Mouse (Mus musculus) lung, adult 2 months (tissue): ENCODE measurements around the gene Ptpre.

Experiments used
- CTCF ChIP-seq: fragments of 200-500 bp; IDR thresholded peaks from 2 replicates; pipeline ENCODE4 v1.5.1; 2011; ENCODE audit warnings: mild to moderate bottlenecking, low read length, control low read depth; ENCODE audit not compliant: insufficient read depth
- POLR2A ChIP-seq: fragments of 200-500 bp; IDR thresholded peaks from 2 replicates; pipeline ENCODE4 v1.6.1; 2011; ENCODE audit warnings: low read depth, mild to moderate bottlenecking, control low read depth, low read length, borderline replicate concordance; ENCODE audit errors: extremely low read depth

- no peak for TF ChIP-seq POLR2A
- no peak for TF ChIP-seq CTCF
These were observed 67.9 kb downstream of the Ptpre start for GRCm38 (mm10) chr7:135605002-135605803.
